Mouse (Mus musculus): ENCODE results near the gene Gad1. TPM values are rescaled to one million over a fixed set of nuclear protein-coding genes. Genes with fewer than 3 reads are reported as not detected.

The Gad1 gene
- polyA plus RNA-seq, 1 experiment from 2014 or later: 0.25 TPM

DNA sequence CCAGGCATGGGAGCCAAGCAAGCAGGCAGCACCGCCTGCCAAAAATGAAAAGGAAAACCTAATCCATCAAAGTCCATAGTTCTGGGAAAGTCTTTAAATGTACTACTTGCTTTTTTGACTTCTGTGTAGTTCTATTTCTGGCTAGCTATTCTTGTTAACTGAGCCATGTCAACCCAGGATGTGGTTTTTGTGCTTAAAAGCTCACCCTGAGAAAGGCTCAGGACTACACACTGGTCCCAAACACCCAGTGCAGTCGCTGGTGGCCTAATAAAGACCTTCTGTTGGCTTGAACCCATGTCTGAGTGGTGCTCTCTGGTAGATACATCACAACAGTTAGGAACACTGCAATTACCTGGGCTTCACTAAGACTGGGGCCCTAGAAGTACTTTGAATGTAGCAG lies 1.4 kb upstream of the Gad1 start:
- Histone ChIP-seq H3K27ac (ENCODE audit: low read length) (no peak overlapping the region), H3K9me3 (replicated peaks; ENCODE audit: control insufficient read depth, low read length) (no peaks in the 10 kb centered on the region), H3K4me1 (ENCODE audit: control insufficient read depth, insufficient read depth, low read length) (no peaks in the 10 kb centered on the region), H3K36me3 (ENCODE audit: control insufficient read depth, insufficient read depth) (no peaks in the 10 kb centered on the region), H3K9ac (ENCODE audit: low read length) (no peak overlapping the region), H3K27me3 (ENCODE audit: control insufficient read depth, insufficient read depth, low read length) (peaks cover 3% of the 10 kb centered on the region; the same call in 1 of the 2 replicates), H3K4me3 (ENCODE audit: low read length) (no peak overlapping the region), H3K4me2 (ENCODE audit: low read depth, low read length) (no peak overlapping the region)
- WGBS: 68% methylated on average over 2 of the region's 2 CpGs
- ATAC-seq (replicated peaks; ENCODE audit: extremely low read depth, insufficient read depth, low FRiP score): no peak

- H3K9ac ChIP-seq (ENCODE audit: low read length): no peak overlapping the region
- no peak for ATAC-seq (replicated peaks; ENCODE audit: extremely low read depth, insufficient read depth, low FRiP score)
- H3K27me3 ChIP-seq (ENCODE audit: control insufficient read depth, insufficient read depth, low read length): peaks cover 9% of the 10 kb centered on the region
- H3K4me3 ChIP-seq (ENCODE audit: low read length): no peak overlapping the region
- WGBS: 72% methylated on average over 15 of the region's 15 CpGs
- H3K4me1 ChIP-seq (ENCODE audit: control insufficient read depth, insufficient read depth, low read length): no peaks in the 10 kb centered on the region
- no peaks in the 10 kb centered on the region for H3K9me3 ChIP-seq (replicated peaks; ENCODE audit: control insufficient read depth, low read length)
- no peak overlapping the region for H3K27ac ChIP-seq (ENCODE audit: low read length)
- H3K36me3 ChIP-seq (ENCODE audit: control insufficient read depth, insufficient read depth): no peaks in the 10 kb centered on the region
- H3K4me2 ChIP-seq (ENCODE audit: low read depth, low read length): no peak overlapping the region
Observed at GRCm38 (mm10) chr2:70552067-70552598, 739 bp upstream of the Gad1 start.

DNA sequence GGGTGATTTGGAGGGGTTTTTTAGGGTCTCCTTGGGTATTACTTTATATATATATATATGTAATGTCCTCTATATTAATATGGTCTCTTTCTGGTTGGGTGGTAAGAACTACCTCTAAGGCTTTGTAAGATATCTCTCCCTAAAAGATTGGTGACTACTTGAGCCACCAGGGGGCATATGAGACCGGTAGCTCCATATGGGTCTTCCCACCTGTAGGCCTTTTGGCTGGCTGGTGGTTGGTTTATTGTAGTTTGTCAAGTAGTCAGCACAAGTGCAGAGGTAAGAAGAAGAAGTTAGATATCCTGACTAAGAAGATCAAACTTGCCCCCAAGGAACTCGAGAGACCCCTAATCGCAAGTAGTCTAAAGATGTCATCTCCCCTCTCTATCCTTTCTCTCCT lies 954 bp downstream of the Gad1 start:
- Histone ChIP-seq H3K27ac (ENCODE audit: low read length) (no peak overlapping the region), H3K9me3 (replicated peaks; ENCODE audit: control insufficient read depth, low read length) (no peaks in the 10 kb centered on the region), H3K4me1 (ENCODE audit: control insufficient read depth, insufficient read depth, low read length) (no peaks in the 10 kb centered on the region), H3K36me3 (ENCODE audit: control insufficient read depth, insufficient read depth) (no peaks in the 10 kb centered on the region), H3K4me2 (ENCODE audit: low read depth, low read length) (no peak overlapping the region), H3K27me3 (ENCODE audit: control insufficient read depth, insufficient read depth, low read length) (peaks cover 18% of the 10 kb centered on the region), H3K4me3 (ENCODE audit: low read length) (no peak overlapping the region), H3K9ac (ENCODE audit: low read length) (no peak overlapping the region)
- ATAC-seq (replicated peaks; ENCODE audit: extremely low read depth, insufficient read depth, low FRiP score): no peak
- WGBS: 80% methylated on average over 3 of the region's 3 CpGs

- Histone ChIP-seq H3K4me2 (ENCODE audit: low read depth, low read length) (no peak overlapping the region), H3K4me1 (ENCODE audit: control insufficient read depth, insufficient read depth, low read length) (peaks cover 6% of the 10 kb centered on the region), H3K27ac (ENCODE audit: low read length) (no peak overlapping the region), H3K4me3 (ENCODE audit: low read length) (no peak overlapping the region), H3K9ac (ENCODE audit: low read length) (no peak overlapping the region), H3K9me3 (replicated peaks; ENCODE audit: control insufficient read depth, low read length) (no peaks in the 10 kb centered on the region), H3K36me3 (ENCODE audit: control insufficient read depth, insufficient read depth) (no peaks in the 10 kb centered on the region), H3K27me3 (ENCODE audit: control insufficient read depth, insufficient read depth, low read length) (peaks cover 62% of the 10 kb centered on the region)
- ATAC-seq (replicated peaks; ENCODE audit: extremely low read depth, insufficient read depth, low FRiP score): no peak
- 6% methylated on average over 18 of the region's 18 CpGs for WGBS
Observed at GRCm38 (mm10) chr2:70558112-70558842, 5.4 kb downstream of the Gad1 start.

DNA sequence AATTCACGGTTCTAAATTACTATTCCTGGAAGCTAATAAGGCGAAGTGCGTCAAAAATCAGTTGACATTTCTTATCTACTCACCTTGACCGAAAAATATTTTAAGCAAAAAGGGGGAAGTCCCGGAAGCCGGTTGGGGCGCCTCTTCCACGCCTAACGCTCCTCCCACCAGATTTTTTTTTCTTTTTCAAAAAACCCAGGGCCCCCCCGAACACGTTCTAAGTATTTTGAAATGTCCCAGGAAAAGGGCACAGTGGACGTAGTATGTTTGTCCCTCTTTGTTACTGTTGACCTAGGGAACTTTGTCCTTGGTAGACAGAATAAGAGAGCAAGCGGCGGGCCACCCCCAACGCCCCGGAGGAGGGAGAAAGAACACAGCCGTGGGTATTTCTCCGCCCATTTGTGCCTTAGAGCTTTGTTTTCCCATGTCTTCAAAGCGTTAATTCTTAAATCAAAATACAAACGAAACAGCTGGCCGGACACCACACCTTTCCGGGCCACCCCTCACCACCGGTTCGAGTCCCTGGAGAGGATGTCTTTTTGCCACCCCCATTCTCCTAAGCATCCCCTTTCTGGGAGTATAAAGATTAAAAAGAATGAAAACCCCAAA lies 6.1 kb downstream of the Gad1 start:
- Histone ChIP-seq H3K4me2 (ENCODE audit: low read depth, low read length) (no peak overlapping the region), H3K36me3 (ENCODE audit: control insufficient read depth, insufficient read depth) (no peaks in the 10 kb centered on the region), H3K9ac (ENCODE audit: low read length) (no peak overlapping the region), H3K27ac (ENCODE audit: low read length) (no peak overlapping the region), H3K9me3 (replicated peaks; ENCODE audit: control insufficient read depth, low read length) (no peaks in the 10 kb centered on the region), H3K27me3 (ENCODE audit: control insufficient read depth, insufficient read depth, low read length) (peaks cover 68% of the 10 kb centered on the region), H3K4me3 (ENCODE audit: low read length) (no peak overlapping the region), H3K4me1 (ENCODE audit: control insufficient read depth, insufficient read depth, low read length) (peaks cover 10% of the 10 kb centered on the region)
- ATAC-seq (replicated peaks; ENCODE audit: extremely low read depth, insufficient read depth, low FRiP score): no peak
- 9% methylated on average over 24 of the region's 24 CpGs for WGBS

- H3K27me3 ChIP-seq (ENCODE audit: control insufficient read depth, insufficient read depth, low read length): peaks cover 74% of the 10 kb centered on the region
- under 1% methylated on average over 13 of the region's 13 CpGs for WGBS
- no peak for ATAC-seq (replicated peaks; ENCODE audit: extremely low read depth, insufficient read depth, low FRiP score)
Observed at GRCm38 (mm10) chr2:70559520-70559919, 6.6 kb downstream of the Gad1 start.

GRCm38 (mm10) chr2:70561077-70561795 lies 8.4 kb downstream of the Gad1 start:
- H3K9me3 ChIP-seq (replicated peaks; ENCODE audit: control insufficient read depth, low read length): no peaks in the 10 kb centered on the region
- H3K4me2 ChIP-seq (ENCODE audit: low read depth, low read length): no peak overlapping the region
- no peak for ATAC-seq (replicated peaks; ENCODE audit: extremely low read depth, insufficient read depth, low FRiP score)
- H3K9ac ChIP-seq (ENCODE audit: low read length): no peak overlapping the region
- no peak overlapping the region for H3K27ac ChIP-seq (ENCODE audit: low read length)
- H3K4me3 ChIP-seq (ENCODE audit: low read length): no peak overlapping the region
- H3K36me3 ChIP-seq (ENCODE audit: control insufficient read depth, insufficient read depth): no peaks in the 10 kb centered on the region
- H3K4me1 ChIP-seq (ENCODE audit: control insufficient read depth, insufficient read depth, low read length): peaks cover 20% of the 10 kb centered on the region
- WGBS: 1% methylated on average over 29 of the region's 29 CpGs
- H3K27me3 ChIP-seq (ENCODE audit: control insufficient read depth, insufficient read depth, low read length): peaks cover 91% of the 10 kb centered on the region

More at GRCm38 (mm10) chr2:70559520-70559919, 6.6 kb downstream of the Gad1 start:
- Histone ChIP-seq H3K4me1 (ENCODE audit: control insufficient read depth, insufficient read depth, low read length) (peaks cover 10% of the 10 kb centered on the region), H3K9ac (ENCODE audit: low read length) (no peak overlapping the region), H3K36me3 (ENCODE audit: control insufficient read depth, insufficient read depth) (no peaks in the 10 kb centered on the region), H3K9me3 (replicated peaks; ENCODE audit: control insufficient read depth, low read length) (no peaks in the 10 kb centered on the region), H3K27ac (ENCODE audit: low read length) (no peak overlapping the region), H3K4me3 (ENCODE audit: low read length) (no peak overlapping the region), H3K4me2 (ENCODE audit: low read depth, low read length) (no peak overlapping the region)

GRCm38 (mm10) chr2:70562011-70562491 lies 9.2 kb downstream of the Gad1 start:
- WGBS: under 1% methylated on average over 42 of the region's 42 CpGs
- Histone ChIP-seq H3K27me3 (ENCODE audit: control insufficient read depth, insufficient read depth, low read length) (peaks cover 91% of the 10 kb centered on the region), H3K9ac (ENCODE audit: low read length) (no peak overlapping the region), H3K4me1 (ENCODE audit: control insufficient read depth, insufficient read depth, low read length) (peaks cover 28% of the 10 kb centered on the region), H3K27ac (ENCODE audit: low read length) (no peak overlapping the region), H3K9me3 (replicated peaks; ENCODE audit: control insufficient read depth, low read length) (no peaks in the 10 kb centered on the region), H3K4me2 (ENCODE audit: low read depth, low read length) (peak overlapping the region; percentile 57), H3K36me3 (ENCODE audit: control insufficient read depth, insufficient read depth) (no peaks in the 10 kb centered on the region), H3K4me3 (ENCODE audit: low read length) (peak overlapping the region; percentile 38)
- ATAC-seq (replicated peaks; ENCODE audit: extremely low read depth, insufficient read depth, low FRiP score): no peak

DNA sequence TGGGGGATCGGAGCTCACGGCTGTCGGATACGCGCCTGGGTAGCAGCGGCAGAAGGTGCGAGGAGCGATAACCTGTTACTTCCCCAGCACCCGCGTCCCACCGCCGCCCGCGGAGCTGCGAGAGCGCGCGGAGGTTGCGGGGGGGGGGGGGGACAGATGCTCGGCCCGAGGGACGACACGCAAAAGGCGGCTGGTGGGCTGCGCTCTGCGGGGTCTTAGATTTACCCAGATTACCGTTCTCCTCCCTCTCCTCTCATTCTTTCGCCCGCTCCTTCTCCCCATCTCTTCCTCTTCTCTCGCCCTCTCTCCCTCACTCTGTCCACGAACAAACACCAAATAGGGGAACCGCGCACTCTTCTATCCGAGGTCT lies 9.7 kb downstream of the Gad1 start:
- H3K9me3 ChIP-seq (replicated peaks; ENCODE audit: control insufficient read depth, low read length): no peaks in the 10 kb centered on the region
- WGBS: under 1% methylated on average over 23 of the region's 34 CpGs
- no peak overlapping the region for H3K9ac ChIP-seq (ENCODE audit: low read length)
- H3K4me3 ChIP-seq (ENCODE audit: low read length): peak overlapping the region; percentile 38
- no peak overlapping the region for H3K27ac ChIP-seq (ENCODE audit: low read length)
- peaks cover 92% of the 10 kb centered on the region for H3K27me3 ChIP-seq (ENCODE audit: control insufficient read depth, insufficient read depth, low read length)
- peaks cover 33% of the 10 kb centered on the region for H3K4me1 ChIP-seq (ENCODE audit: control insufficient read depth, insufficient read depth, low read length)
- ATAC-seq (replicated peaks; ENCODE audit: extremely low read depth, insufficient read depth, low FRiP score): no peak
- H3K36me3 ChIP-seq (ENCODE audit: control insufficient read depth, insufficient read depth): no peaks in the 10 kb centered on the region
- H3K4me2 ChIP-seq (ENCODE audit: low read depth, low read length): peak overlapping the region; percentile 57

All from heart, embryonic 16.5 days (tissue).